Mouse (Mus musculus): ENCODE data around the gene Ppargc1a. TPM values are rescaled to one million over a fixed set of nuclear protein-coding genes. Genes with fewer than 3 reads are reported as not detected.

Ppargc1a gene
- polyA plus RNA-seq (2012; rRNA removed): 27.3 and 28.9 TPM in 2 replicates

- no peak for DNase-seq (ENCODE audit: extremely low spot score in 1 of 2, low spot score in 1 of 2)
These were observed at the start of gene Ppargc1a for GRCm38 (mm10) chr5:51567659-51568058. Gene Ppargc1a, minus strand, starts transcription at chr5:51567726.

GRCm38 (mm10) chr5:51616877-51617276 lies 49.4 kb upstream of the Ppargc1a start:
- DNase-seq (ENCODE audit: extremely low spot score in 1 of 2, low spot score in 1 of 2): no peak

DNA sequence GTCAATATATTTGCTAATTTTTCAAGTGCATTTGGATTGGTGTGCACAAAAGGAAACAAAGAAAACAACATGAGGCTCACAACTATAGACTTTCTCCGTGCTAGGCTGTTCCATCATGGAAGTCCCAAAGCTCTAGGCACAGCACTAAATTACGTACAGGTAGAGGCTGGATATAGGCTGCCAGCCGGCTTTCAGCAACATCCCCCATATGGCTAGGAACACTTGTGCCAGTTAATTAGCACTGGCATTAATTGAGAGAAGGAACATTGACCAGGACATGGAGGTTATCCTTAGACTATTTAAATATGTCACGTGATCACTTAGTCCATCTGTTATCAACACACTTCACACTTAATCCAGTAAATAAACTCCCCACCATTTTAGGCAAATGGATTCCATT lies 44.5 kb upstream of the Ppargc1a start:
- DNase-seq (ENCODE audit: extremely low spot score in 1 of 2, low spot score in 1 of 2): no peak

DNA sequence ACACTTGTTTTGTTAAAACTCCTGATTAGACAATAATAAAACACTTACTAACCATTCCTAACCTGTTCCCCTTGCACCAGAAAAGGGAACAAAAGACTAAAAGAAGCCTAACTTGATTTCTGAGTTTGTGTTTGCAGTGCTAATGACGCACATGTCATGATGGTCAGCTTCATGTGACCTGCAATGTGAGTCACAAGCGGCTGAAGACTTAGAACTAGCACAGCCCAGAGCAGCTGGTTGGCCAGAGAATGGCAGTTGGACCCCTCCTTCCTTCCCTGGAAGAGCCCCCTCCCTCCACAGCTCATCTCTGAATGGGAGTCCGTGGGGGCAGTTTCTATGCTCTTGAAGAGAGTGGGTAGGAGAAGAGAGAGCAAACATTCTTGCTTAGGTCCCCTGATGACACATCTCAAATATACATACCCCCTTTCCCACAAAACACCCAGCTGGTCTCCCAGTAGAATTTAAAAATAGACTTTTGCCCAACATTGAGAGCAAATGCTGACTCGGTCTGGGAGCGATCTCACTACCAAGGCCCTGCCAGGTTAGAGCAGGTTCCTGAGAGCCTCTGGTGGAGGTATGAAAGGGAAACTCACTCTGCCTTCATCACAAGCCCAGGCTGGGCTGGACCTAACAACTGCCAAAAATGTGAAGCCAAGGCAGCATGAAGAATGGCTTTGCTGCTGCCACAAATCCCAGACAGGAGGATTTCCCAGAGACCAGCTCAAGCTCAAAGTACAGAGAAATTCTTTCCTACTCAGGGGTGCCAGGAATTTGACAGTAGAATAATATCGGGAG lies 40.4 kb upstream of the Ppargc1a start:
- peak in 1 of 2 experiments; percentile 19 for DNase-seq (ENCODE audit: extremely low spot score in 1 of 2, low spot score in 1 of 2)

- peak in 1 of 2 experiments; percentile 11 for DNase-seq (ENCODE audit: extremely low spot score in 1 of 2, low spot score in 1 of 2)
These were observed 32.0 kb upstream of the Ppargc1a start for GRCm38 (mm10) chr5:51599549-51599948.

DNA sequence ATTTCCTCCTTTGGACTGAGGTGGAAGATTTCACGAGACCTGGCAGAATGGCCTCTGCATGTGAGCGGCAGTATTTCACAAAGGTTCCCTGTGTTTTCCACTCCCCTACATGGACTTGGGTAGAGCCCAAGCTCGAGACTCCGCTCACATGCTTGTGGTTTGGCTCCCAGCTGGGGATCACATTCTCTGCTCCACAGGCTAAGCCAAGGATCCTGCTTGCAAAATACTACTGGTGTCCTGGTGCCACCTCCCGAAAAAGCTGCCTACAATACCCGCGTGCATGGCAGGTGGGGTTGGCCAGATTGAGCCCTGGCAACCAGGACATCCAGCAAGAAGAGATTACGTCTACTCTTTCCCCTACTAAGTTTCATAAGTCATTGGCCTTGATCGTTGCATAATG lies 28.1 kb upstream of the Ppargc1a start:
- DNase-seq (ENCODE audit: extremely low spot score in 1 of 2, low spot score in 1 of 2): no peak

DNA sequence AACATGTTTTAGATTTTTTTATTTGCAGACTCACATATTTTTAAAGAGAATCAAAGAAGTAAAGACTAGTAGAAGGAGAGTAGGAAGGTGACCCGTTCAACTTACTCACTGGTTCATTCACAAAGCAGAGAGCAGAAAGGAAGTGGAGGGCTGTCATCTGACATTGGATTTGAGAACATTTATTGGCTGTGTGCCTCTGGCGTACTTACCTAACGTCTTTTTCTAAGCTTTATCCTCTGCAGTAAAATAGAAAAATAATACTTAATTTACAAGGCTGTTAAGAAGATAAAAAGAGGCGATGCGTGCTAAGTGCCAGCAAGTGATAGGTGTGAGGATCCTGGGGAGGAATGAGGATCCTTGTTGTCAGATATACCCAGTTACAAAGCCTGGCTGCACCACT lies 24.7 kb upstream of the Ppargc1a start:
- DNase-seq (ENCODE audit: extremely low spot score in 1 of 2, low spot score in 1 of 2): no peak

DNA sequence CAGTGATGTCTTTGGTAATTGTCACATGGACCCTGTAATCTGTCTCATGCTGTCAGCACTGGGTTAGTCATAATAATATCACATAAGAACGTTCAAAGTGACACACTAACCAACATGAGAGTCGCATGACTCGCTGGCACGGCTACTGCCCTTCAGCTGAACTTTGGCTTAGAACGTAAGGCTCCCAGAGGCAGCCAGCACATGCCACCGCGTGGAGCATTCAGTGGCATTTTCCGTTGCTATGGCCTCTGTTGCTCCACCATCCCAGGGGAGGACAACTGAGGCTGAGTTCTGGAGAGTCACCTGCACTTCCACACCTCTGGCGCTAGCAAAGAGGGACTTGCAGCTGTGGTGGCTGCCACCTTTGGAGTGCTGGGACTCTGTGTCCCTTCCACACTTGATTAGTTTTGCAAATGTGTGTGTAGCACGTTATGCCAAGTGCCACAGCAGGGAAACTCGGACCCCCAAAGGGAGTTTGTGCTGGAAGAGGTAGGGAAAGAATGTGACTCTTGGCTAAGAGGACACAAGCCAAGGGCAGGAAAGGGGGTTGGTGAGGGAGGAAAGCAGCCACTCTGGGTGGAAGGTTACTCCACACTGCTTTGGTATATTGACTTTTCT lies 24.1 kb upstream of the Ppargc1a start:
- DNase-seq (ENCODE audit: extremely low spot score in 1 of 2, low spot score in 1 of 2): no peak

- DNase-seq (ENCODE audit: extremely low spot score in 1 of 2, low spot score in 1 of 2): no peak
These were observed 18.7 kb upstream of the Ppargc1a start for GRCm38 (mm10) chr5:51586187-51586586.

DNA sequence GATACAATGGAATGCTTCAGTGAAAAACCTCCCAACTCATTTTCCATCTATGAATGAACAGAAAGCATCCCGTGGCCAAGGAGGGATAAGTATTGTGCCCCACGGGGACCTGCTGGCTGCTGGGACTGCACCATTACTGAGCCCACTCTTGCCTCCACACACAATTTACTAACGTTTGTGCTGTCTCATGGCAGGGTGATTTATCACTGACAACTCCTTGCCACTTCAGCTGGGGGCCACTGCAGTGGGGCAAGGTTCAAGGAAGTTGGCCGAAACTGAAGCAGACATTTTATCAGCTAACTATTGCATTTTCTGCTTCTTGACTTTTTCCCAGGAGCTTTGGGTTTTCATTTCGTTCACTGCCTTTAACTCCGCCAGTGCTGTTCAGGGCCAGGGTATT lies 17.5 kb upstream of the Ppargc1a start:
- DNase-seq (ENCODE audit: extremely low spot score in 1 of 2, low spot score in 1 of 2): no peak

GRCm38 (mm10) chr5:51584186-51584585 lies 16.7 kb upstream of the Ppargc1a start:
- DNase-seq (ENCODE audit: extremely low spot score in 1 of 2, low spot score in 1 of 2): no peak

DNA sequence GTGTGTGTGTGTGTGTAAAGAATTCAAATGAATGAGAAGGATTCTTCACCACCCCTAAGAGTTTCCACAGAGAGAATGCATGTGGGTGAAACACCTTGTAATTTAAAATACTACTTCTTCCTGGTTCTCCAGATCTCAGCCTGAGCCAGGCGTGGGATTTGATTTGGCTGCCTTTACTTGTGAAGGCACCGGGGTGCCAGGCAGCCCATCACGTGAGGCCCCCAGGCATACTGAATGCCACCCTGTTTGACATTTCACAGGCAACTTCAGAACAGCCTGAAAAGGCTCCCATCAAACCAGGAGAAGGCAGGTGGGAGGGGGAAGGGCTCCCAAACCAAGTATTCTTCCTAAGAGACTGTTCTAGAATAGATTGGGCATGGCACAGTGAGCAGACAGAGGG lies 16.1 kb upstream of the Ppargc1a start:
- peak in 1 of 2 experiments; percentile 54 for DNase-seq (ENCODE audit: extremely low spot score in 1 of 2, low spot score in 1 of 2)

DNA sequence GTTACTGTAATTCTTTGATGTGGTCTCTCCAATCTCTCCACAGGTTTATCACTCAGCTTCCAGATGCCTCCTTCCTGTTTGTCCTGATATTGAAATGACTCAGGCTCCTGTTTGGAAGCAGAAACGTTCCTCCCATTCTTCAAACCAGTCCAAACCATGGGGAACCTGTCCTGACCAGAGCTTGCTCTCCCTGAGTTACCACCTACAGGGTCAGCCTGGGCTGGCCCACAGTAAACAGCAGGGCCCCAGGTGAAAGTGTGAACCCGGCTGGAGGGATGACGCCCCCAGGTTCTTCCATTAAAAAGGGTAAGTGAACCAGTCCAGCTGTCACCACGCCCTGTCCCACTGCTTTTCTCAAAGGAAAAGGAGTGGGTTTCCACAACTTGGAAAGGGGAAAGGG lies 15.5 kb upstream of the Ppargc1a start:
- no peak for DNase-seq (ENCODE audit: extremely low spot score in 1 of 2, low spot score in 1 of 2)

DNA sequence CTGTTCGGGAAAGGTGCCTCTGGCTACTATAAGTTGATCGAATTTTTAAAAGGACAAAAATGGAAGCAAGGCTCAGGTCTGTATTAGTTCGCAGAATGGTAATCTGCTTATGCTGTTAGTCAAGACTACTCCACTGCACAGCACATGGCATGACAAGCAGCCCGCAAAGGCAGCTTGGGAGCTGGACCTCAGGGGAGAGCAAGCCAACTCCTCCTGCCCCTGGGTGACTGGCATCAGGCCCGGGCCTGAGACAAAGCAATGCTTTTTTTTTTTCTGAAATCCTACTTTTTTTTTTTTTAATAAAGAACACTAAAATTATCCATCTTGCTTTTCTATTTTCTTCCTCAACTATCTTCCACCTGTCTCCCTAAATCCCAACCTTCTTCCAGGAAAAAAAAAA lies 15.1 kb upstream of the Ppargc1a start:
- no peak for DNase-seq (ENCODE audit: extremely low spot score in 1 of 2, low spot score in 1 of 2)

GRCm38 (mm10) chr5:51577594-51577993 lies 10.1 kb upstream of the Ppargc1a start:
- DNase-seq (ENCODE audit: extremely low spot score in 1 of 2, low spot score in 1 of 2): no peak

DNA sequence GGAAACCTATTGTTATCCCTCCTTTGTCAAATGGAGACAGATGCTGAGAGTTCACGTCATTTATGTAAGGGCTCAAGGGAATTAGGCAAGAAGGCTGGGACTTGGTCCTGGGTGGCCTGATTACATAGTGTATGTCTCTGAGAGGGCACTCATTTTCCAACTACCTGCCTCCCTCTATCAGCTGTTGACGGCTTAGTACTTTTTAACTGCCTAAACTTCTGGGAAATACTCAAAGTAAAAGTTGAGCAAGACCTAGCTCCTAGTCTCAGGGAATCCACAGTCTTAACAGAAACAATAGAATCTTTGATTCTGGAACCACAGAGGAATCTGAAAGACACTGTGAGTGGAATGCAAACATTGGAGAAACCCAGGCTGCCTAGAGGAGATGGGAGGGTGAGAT lies 6.2 kb upstream of the Ppargc1a start:
- DNase-seq (ENCODE audit: extremely low spot score in 1 of 2, low spot score in 1 of 2): no peak

GRCm38 (mm10) chr5:51568198-51568690 lies 718 bp upstream of the Ppargc1a start:
- peak; percentile 41 to 69 for DNase-seq (ENCODE audit: extremely low spot score in 1 of 2, low spot score in 1 of 2)

- no peak for DNase-seq (ENCODE audit: extremely low spot score in 1 of 2, low spot score in 1 of 2)
These were observed 1.9 kb downstream of the Ppargc1a start for GRCm38 (mm10) chr5:51565672-51566071.

DNA sequence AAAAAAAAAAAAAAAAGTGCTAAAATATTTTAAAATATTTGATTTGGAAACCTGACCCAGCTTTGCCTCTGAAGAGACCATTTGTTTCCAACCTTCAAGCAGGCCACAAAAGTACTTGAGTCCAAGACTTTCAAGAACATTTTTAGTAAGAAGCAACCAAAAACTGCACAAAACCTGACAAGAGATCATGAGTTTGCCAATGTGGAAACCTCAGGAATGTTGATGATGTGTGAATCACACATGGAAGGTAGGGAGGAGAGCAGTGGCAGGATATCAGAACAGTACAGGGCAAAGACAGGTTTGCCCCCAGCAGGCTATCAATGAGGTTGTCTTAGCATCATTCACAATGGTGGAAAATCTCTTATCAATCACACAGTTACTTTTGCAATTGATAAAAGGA lies 2.5 kb downstream of the Ppargc1a start:
- DNase-seq (ENCODE audit: extremely low spot score in 1 of 2, low spot score in 1 of 2): no peak

DNA sequence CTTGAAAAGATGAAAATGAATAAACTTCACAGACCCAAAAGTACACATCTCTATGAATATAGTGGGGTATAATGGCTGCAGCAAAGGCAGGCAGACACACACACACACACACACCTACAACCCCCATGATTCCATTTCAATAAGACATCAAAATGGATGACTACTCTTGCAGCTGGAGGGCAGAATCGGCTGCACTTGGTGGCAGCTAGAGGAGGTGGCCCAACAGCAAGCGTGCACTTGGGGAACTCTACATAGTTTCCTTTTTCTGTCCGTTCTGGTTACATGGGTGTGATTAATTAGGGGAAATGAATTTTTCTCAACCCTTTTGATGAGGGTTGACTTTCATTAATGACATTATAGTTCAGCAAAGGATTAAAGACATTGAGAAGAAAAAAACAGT lies 4.0 kb downstream of the Ppargc1a start:
- no peak for DNase-seq (ENCODE audit: extremely low spot score in 1 of 2, low spot score in 1 of 2)

- DNase-seq (ENCODE audit: extremely low spot score in 1 of 2, low spot score in 1 of 2): no peak
These were observed 9.8 kb downstream of the Ppargc1a start for GRCm38 (mm10) chr5:51557607-51558278.
